26 mouse cellular contexts compared by ENCODE assay signal in the genomic region with DNA sequence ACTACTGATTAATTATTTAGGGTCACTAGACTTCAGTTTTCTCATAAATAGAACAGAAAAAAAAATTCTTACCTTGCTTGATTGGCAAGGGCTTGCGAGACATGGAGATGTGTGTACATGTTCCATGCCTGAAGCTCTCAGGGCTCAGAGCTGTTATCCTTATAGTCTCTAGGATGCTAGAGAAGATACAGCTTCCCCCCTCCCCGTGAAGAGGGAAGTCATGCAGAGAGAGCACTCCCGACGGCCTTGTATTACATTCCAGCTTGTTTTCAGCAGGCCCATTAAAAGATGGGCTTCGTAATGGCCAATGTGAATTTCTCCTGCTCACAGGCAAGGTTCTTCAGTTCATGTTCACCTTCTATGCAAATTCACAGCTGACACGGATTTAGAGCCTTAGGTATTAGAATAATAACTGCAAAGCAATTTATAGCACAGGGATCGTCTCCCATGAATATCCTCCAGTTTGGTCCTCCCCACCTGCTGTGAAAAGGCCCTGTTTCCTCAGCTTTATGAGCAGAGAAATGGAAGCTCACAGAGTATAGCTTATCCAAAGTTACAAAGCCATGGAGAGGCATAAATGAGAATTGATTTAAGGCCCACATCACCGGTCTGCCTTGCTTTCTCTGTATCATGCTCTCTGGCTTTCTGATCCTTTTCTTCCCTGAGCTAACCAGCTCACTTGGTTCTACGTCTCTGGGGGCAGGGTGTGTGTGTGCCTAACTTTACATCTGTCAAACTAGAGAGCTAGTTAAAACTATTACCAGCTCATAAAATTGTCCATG. TPM values are rescaled to one million over a fixed set of nuclear protein-coding genes. Genes with fewer than 3 reads are reported as not detected.
DNase-seq lines count a peak whose midpoint lies in the region; ATAC-seq lines count a peak whose summit lies in the region.
"Had no signal": no experiment of that assay in that cellular context is flagged by ENCODE, and none has a peak within 500 bp of the region (broad histone marks: within the 10 kb centered on the region; RNA-seq: fewer than 3 reads in every experiment).

No protein-coding gene starts in this region.

- H3K4me1 ChIP-seq in hindbrain, embryonic 15.5 days (replicated peaks) = 0 out of 2 replicates have a peak, but pooled peaks cover 8% of the 10 kb centered on the region
- peaks cover 5% of the 10 kb centered on the region for H3K4me1 ChIP-seq in hindbrain, embryonic 16.5 days (ENCODE audit: control insufficient read depth, insufficient read depth, low read depth, low read length)
- H3K4me1 ChIP-seq in midbrain, embryonic 14.5 days (ENCODE audit: control insufficient read depth, insufficient read depth, low read length) = 0 out of 2 replicates have a peak, but pooled peaks cover 3% of the 10 kb centered on the region
- H3K4me1 ChIP-seq in midbrain, embryonic 10.5 days = peaks cover 24% of the 10 kb centered on the region
- H3K4me1 ChIP-seq in midbrain, embryonic 16.5 days (ENCODE audit: control insufficient read depth, insufficient read depth, low read length) = peaks cover 3% of the 10 kb centered on the region; the same call in 1 of the 2 replicates
- H3K4me1 ChIP-seq: heart, embryonic 12.5 days; lung, embryonic 15.5 days; stomach, embryonic 15.5 days had no signal

- H3K27ac ChIP-seq in hindbrain, embryonic 15.5 days (replicated peaks) = 0 out of 2 replicates have a peak overlapping the region, but pooled peaks have one; percentile 27
- no peak overlapping the region; the same call in 1 of the 2 replicates for H3K27ac ChIP-seq in hindbrain, embryonic 16.5 days (ENCODE audit: low read depth, low read length)
- H3K27ac ChIP-seq in midbrain, embryonic 14.5 days (replicated peaks; ENCODE audit: low read depth, low read length) = peak overlapping the region; percentile 21
- H3K27ac ChIP-seq in midbrain, embryonic 10.5 days (replicated peaks) = no peak overlapping the region; the same call in 1 of the 2 replicates
- H3K27ac ChIP-seq in midbrain, embryonic 16.5 days (ENCODE audit: low read length) = no peak overlapping the region
- H3K27ac ChIP-seq: heart, adult 2 months; kidney, embryonic 15.5 days; lung, embryonic 15.5 days; stomach, embryonic 15.5 days had no signal

- no peaks in the 10 kb centered on the region for H3K9me3 ChIP-seq in hindbrain, embryonic 15.5 days
- no peaks in the 10 kb centered on the region for H3K9me3 ChIP-seq in hindbrain, embryonic 16.5 days (ENCODE audit: control insufficient read depth, low read length)
- no peaks in the 10 kb centered on the region for H3K9me3 ChIP-seq in midbrain, embryonic 14.5 days (ENCODE audit: control insufficient read depth, low read length)
- H3K9me3 ChIP-seq in midbrain, embryonic 10.5 days (replicated peaks) = no peaks in the 10 kb centered on the region
- H3K9me3 ChIP-seq in midbrain, embryonic 16.5 days (replicated peaks; ENCODE audit: control insufficient read depth, low read length, poor library complexity, severe bottlenecking) = no peaks in the 10 kb centered on the region
- H3K9me3 ChIP-seq: heart, embryonic 12.5 days; kidney, embryonic 15.5 days; lung, embryonic 15.5 days; stomach, embryonic 15.5 days had no signal

- no peak overlapping the region; the same call in 1 of the 2 replicates for H3K9ac ChIP-seq in hindbrain, embryonic 15.5 days
- H3K9ac ChIP-seq in hindbrain, embryonic 16.5 days (ENCODE audit: low read depth, low read length) = no peak overlapping the region
- no peak overlapping the region for H3K9ac ChIP-seq in midbrain, embryonic 14.5 days (replicated peaks; ENCODE audit: low read length)
- no peak overlapping the region for H3K9ac ChIP-seq in midbrain, embryonic 16.5 days (ENCODE audit: low read depth, low read length)
- H3K9ac ChIP-seq: heart, embryonic 12.5 days; kidney, embryonic 15.5 days; lung, embryonic 15.5 days; stomach, embryonic 15.5 days had no signal

- no peaks in the 10 kb centered on the region for H3K36me3 ChIP-seq in hindbrain, embryonic 15.5 days
- H3K36me3 ChIP-seq in hindbrain, embryonic 16.5 days (ENCODE audit: control insufficient read depth, insufficient read depth, low read length) = no peaks in the 10 kb centered on the region
- no peaks in the 10 kb centered on the region for H3K36me3 ChIP-seq in midbrain, embryonic 14.5 days (ENCODE audit: control insufficient read depth, insufficient read depth, low read length)
- H3K36me3 ChIP-seq in midbrain, embryonic 10.5 days = no peaks in the 10 kb centered on the region
- H3K36me3 ChIP-seq in midbrain, embryonic 16.5 days (ENCODE audit: control insufficient read depth, insufficient read depth, low read length) = no peaks in the 10 kb centered on the region
- H3K36me3 ChIP-seq: heart, embryonic 12.5 days; kidney, embryonic 15.5 days; lung, embryonic 15.5 days; stomach, embryonic 15.5 days had no signal

- no peak overlapping the region for H3K4me3 ChIP-seq in hindbrain, embryonic 15.5 days
- H3K4me3 ChIP-seq in hindbrain, embryonic 16.5 days (ENCODE audit: low read length) = no peak overlapping the region
- no peak overlapping the region for H3K4me3 ChIP-seq in midbrain, embryonic 14.5 days (replicated peaks; ENCODE audit: low read depth, low read length)
- H3K4me3 ChIP-seq in midbrain, embryonic 10.5 days = no peak overlapping the region
- no peak overlapping the region for H3K4me3 ChIP-seq in midbrain, embryonic 16.5 days (ENCODE audit: low read depth, low read length)
- H3K4me3 ChIP-seq: erythroblast, embryonic 14.5 days; heart, adult 2 months; heart, embryonic 12.5 days; kidney, embryonic 15.5 days; lung, embryonic 15.5 days; stomach, embryonic 15.5 days had no signal

- ATAC-seq in hindbrain, embryonic 15.5 days (ENCODE audit: low FRiP score, low read depth) = peak; percentile 45; the same call in 1 of the 2 replicates
- ATAC-seq in hindbrain, embryonic 16.5 days = no peak
- peak; percentile 28; the same call in 1 of the 2 replicates for ATAC-seq in midbrain, embryonic 14.5 days (ENCODE audit: low FRiP score, low TSS enrichment)
- ATAC-seq in midbrain, embryonic 16.5 days = peak; percentile 77
- ATAC-seq in CD4-positive, CD25-positive, alpha-beta regulatory T cell, adult 4 months = no peak
- ATAC-seq: forebrain, embryonic 16.5 days had no signal

- H3K27me3 ChIP-seq in hindbrain, embryonic 15.5 days = no peaks in the 10 kb centered on the region
- no peaks in the 10 kb centered on the region for H3K27me3 ChIP-seq in hindbrain, embryonic 16.5 days (replicated peaks; ENCODE audit: control insufficient read depth, insufficient read depth, low read length)
- no peaks in the 10 kb centered on the region for H3K27me3 ChIP-seq in midbrain, embryonic 14.5 days (ENCODE audit: control insufficient read depth, insufficient read depth, low read length)
- peaks cover 8% of the 10 kb centered on the region; the same call in 1 of the 2 replicates for H3K27me3 ChIP-seq in midbrain, embryonic 10.5 days (ENCODE audit: low read depth, poor library complexity, severe bottlenecking)
- H3K27me3 ChIP-seq in midbrain, embryonic 16.5 days (ENCODE audit: control insufficient read depth, insufficient read depth, low read depth, low read length) = no peaks in the 10 kb centered on the region
- H3K27me3 ChIP-seq: heart, embryonic 12.5 days; kidney, embryonic 15.5 days; lung, embryonic 15.5 days; stomach, embryonic 15.5 days had no signal

- H3K4me2 ChIP-seq in hindbrain, embryonic 15.5 days = no peak overlapping the region
- H3K4me2 ChIP-seq in hindbrain, embryonic 16.5 days (ENCODE audit: low read length) = no peak overlapping the region
- no peak overlapping the region for H3K4me2 ChIP-seq in midbrain, embryonic 14.5 days (ENCODE audit: low read length)
- no peak overlapping the region for H3K4me2 ChIP-seq in midbrain, embryonic 16.5 days (ENCODE audit: low read length)
- H3K4me2 ChIP-seq: heart, embryonic 12.5 days; kidney, embryonic 15.5 days; lung, embryonic 15.5 days; stomach, embryonic 15.5 days had no signal

- DNase-seq in midbrain, embryonic 14.5 days = peak; percentile 29
- DNase-seq in midbrain, embryonic 10.5 days (ENCODE audit: low spot score) = no peak
- DNase-seq in retina, postnatal 1 day = peak; percentile 61
- DNase-seq: adrenal gland, postnatal 14 days; cerebellum, adult 11-12 months; cerebellum, adult 9-11 months; heart, adult 2 months; kidney, adult 18-20 months; kidney, postnatal 4 days; right cerebral cortex, postnatal 25 days had no signal

- 31% methylated on average over 9 of the region's 9 CpGs for WGBS in hindbrain, embryonic 15.5 days
- 33% methylated on average over 9 of the region's 9 CpGs for WGBS in hindbrain, embryonic 16.5 days
- 26% methylated on average over 9 of the region's 9 CpGs for WGBS in midbrain, embryonic 14.5 days
- WGBS in midbrain, embryonic 10.5 days = 45% methylated on average over 9 of the region's 9 CpGs
- WGBS in midbrain, embryonic 16.5 days = 23% methylated on average over 9 of the region's 9 CpGs

RNA-seq across cellular contexts. Expression of a gene that starts 38.0 kb away (rescaled TPM):
- polyA plus RNA-seq in hindbrain, embryonic 15.5 days (2015; fragmentation: Nextera tagmentation; extraction: Ambion mirVana) = not detected in 2 replicates
- not detected in 2 replicates for polyA plus RNA-seq in hindbrain, embryonic 16.5 days (2015; fragmentation: Nextera tagmentation; extraction: Ambion mirVana)
- polyA plus RNA-seq in midbrain, embryonic 14.5 days (2014; fragmentation: Nextera tagmentation; extraction: Ambion mirVana) = not detected in 2 replicates
- not detected in 2 replicates for polyA plus RNA-seq in midbrain, embryonic 10.5 days (2016; fragmentation: Nextera tagmentation; extraction: Ambion mirVana)
- polyA plus RNA-seq in midbrain, embryonic 16.5 days (2015; fragmentation: Nextera tagmentation; extraction: Ambion mirVana) = not detected in 2 replicates
- polyA plus RNA-seq in CD4-positive, CD25-positive, alpha-beta regulatory T cell, adult 4 months (2017; shearing (Covaris generic)) = not detected
- polyA plus RNA-seq: embryonic facial prominence, embryonic 14.5 days; erythroblast, embryonic 14.5 days; forebrain, embryonic 11.5 days; forebrain, embryonic 16.5 days; heart, embryonic 12.5 days; heart, postnatal 0 days; intestine, embryonic 14.5 days; kidney, embryonic 15.5 days; liver, adult 2 months; liver, embryonic 16.5 days; lung, embryonic 15.5 days; stomach, embryonic 15.5 days had no signal

Comparison
In these comparisons a context has a peak if more than half of its experiments do, and no peak if none do; other contexts are left out.
1. ATAC-seq: peak in hindbrain, embryonic 15.5 days (single experiment), midbrain, embryonic 14.5 days (single experiment) and midbrain, embryonic 16.5 days (single experiment); none in hindbrain, embryonic 16.5 days (single experiment) and CD4-positive, CD25-positive, alpha-beta regulatory T cell, adult 4 months (single experiment).
2. H3K27ac ChIP-seq: peak in hindbrain, embryonic 15.5 days (single experiment) and midbrain, embryonic 14.5 days (single experiment); none in hindbrain, embryonic 16.5 days (single experiment), midbrain, embryonic 10.5 days (single experiment) and midbrain, embryonic 16.5 days (single experiment).